Mouse (Mus musculus): Measurements from ENCODE around the gene Hist1h2af.
"Not testable (repeated sequence)": the region's sequence is repeated elsewhere in the genome, so short reads cannot be mapped to it uniquely, and the experiment has no call there.

Hist1h2af gene

DNA sequence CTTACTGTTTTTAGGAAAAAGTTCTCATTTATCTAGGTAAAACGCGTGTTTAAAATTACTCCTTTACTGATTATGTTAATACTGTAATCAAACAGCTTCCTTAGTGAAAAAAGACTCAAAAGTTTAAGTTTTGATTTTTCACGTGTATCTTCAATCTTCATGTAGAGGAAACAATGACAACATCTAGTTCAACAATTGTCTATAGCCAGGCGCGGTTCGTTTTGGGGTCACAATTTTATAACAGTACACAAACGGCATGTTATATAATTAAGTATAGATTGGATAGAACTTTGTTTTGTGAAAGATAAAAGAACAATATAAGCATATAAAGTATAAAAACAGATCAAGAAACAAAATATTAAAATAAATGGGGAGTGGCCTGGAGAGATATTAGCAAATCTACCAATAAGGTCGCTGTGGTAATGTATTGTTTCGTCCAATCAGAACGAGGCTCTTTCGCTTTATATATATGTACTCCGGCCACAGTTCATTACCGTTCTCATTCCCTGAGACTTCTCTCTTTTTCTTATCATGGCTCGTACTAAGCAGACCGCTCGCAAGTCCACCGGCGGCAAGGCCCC, 41.7 kb downstream of the Hist1h2af start, which contains the start of gene Hist1h3d:
TSS of gene Hist1h3d (plus strand) at position 493 of the 581 bp plus-strand sequence.
- in situ Hi-C loops (cut with MboI, MseI) = no loop called here

DNA sequence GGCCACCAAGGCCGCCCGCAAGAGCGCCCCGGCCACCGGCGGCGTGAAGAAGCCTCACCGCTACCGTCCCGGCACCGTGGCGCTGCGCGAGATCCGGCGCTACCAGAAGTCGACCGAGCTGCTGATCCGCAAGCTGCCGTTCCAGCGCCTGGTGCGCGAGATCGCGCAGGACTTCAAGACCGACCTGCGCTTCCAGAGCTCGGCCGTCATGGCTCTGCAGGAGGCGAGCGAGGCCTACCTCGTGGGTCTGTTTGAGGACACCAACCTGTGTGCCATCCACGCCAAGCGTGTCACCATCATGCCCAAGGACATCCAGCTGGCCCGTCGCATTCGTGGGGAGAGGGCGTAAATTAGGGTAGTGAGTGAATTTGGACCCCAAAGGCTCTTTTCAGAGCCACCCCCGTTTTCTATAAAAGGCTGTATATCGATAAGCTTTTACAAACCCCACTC, 42.2 kb downstream of the Hist1h2af start:
- in situ Hi-C loops (cut with MboI, MseI) = not testable (repeated sequence)

DNA sequence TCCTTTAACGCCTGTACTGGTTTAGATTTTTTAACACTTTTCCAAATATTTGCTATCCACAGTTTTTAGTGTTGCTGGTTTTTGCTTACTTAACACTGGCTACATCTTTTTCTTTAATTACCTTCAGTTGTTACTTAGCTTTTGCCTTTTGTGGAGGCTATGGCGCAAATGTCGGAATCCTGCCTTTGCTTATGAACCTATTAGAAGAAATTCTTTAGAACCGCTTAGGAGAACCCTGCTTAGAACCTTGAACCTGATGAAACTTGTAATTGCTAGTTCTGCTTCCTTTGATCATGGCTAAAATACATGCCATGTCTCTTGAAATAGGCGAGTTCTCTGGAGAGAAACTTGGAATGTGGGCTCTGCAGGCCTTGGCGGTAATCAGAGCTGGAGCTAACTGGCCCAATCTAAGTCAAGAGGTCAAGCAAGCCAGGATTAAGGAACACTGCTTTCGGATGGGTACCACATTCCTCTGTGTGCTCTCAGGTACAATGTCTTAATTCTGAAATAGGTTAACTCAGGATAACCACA, 42.7 kb downstream of the Hist1h2af start:
- in situ Hi-C loops (cut with MboI, MseI) = no loop called here

DNA sequence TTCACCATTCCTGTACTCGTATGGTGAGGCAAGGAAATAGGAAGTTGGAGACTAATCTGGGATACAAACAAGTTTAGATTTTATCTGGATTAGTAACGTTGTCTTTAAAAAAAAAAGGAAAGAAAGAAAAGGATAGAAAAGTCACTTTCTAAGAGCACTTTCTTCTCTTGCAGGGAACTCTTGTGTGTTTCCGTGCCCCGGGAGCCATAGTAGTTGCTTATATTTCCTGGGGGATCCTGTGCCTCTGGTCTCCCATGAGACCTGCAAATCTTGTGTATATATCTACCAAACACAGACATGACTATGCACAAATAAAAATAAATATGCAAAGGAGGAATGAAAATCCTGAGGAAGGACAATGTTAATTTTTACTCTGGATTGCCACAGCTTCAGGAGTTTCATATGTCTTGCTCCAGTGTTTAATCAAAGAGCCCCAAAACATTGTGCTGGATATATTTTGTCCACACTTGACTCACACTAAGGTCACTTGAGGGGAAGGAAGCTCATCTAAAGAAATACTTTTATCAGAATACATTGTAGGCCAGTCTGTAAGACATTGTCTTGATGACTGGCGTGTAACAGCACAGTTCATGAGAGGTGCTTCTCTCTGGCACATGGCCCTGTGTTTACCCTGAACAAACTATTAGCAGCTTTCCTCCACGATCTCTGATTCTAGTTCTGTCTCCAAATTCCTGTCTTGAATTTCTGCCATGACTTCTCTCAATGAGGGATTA, 43.4 kb downstream of the Hist1h2af start:
- in situ Hi-C loops (cut with MboI, MseI) = no loop called here

DNA sequence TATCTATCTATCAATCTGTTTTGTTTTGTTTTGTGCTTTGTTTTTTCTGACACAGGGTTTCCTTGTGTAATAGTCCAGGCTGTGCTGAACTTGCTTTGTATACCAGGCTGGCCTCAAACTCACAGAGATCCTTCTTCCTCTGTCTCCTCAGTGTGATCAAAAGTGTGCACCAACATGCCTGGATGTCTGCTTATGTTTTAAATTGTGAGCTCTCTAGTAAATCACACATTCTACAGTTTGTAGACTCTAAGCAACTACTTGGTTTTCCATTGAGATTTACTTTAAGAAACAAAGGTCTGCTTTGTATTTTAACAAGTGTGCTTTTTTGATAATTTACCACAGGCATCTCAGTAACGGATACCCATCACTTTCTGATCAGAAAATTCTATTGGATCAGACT, 44.1 kb downstream of the Hist1h2af start:
- in situ Hi-C loops (cut with MboI, MseI) = no loop called here

DNA sequence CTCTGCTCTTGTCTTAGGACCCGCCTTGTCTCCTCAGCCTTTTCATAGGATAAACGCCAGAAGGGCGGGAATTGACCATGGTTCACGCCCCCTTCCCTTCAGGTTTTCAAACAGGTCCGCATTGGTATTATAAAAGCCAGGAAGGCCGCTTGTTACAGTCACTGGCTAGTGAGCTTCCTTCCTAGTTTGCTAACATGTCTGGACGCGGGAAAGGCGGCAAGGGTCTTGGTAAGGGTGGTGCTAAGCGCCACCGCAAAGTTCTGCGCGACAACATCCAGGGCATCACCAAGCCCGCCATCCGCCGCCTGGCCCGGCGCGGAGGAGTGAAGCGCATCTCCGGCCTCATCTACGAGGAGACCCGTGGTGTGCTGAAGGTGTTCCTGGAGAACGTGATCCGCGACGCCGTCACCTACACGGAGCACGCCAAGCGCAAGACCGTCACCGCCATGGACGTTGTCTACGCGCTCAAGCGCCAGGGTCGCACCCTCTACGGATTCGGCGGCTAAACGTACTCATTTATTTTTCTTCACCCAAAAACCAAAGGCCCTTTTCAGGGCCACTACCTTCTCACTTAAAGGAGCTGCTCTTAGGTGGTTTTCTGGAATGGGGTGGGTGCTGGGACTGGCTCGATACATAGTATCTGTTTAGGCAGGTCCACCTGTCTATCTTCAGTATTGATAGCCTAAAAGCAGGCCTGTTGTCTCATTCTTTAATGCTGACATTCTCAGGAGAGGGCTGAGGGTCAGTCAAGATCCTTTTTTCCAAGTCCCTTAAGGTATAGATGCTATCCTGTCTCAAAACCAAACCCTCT, 47.9 kb downstream of the Hist1h2af start, which contains the start of gene Hist1h4d:
TSS of gene Hist1h4d (plus strand) at position 191 of the 811 bp plus-strand sequence.
- in situ Hi-C loops (cut with MboI, MseI) = no loop called here

DNA sequence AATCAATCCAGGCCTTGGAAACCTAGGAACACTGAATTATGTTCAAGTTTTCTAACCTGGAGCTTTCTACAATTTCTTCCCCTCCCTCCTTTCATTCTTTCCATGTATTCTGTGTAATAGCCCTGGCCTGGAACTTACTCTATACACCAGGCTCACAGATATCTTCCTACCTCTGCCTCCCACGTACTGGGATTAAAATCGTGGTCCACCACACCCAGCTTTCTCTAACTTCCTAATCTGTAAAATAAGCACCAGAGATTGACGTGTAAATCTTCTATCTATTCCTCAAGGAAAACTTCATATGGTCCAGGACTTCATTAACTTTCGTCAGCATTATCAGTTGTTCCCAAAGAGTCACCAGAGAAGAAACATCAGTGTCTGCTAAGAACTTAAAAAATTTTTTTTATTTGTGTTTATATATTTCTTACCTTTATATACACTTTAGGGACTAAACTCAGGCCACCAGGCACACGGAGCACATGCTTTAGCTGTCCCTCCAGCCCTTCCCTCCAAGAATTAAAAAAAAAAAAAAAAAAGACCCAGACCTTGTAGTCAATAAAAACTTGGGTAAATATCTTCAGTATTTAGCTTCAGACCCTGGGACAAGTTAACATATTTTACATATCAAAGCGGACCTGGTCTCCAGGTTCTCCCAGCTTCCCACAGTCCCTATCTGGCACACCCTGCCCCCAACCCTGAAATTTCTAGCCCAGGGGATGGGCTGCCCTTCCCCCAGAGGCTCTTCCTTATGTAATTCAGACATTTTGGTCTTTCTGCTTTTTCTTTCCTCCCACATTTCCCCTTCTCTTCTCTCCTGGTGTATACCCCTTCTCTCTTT, 48.7 kb downstream of the Hist1h2af start:
- in situ Hi-C loops (cut with MboI, MseI) = no loop called here

DNA sequence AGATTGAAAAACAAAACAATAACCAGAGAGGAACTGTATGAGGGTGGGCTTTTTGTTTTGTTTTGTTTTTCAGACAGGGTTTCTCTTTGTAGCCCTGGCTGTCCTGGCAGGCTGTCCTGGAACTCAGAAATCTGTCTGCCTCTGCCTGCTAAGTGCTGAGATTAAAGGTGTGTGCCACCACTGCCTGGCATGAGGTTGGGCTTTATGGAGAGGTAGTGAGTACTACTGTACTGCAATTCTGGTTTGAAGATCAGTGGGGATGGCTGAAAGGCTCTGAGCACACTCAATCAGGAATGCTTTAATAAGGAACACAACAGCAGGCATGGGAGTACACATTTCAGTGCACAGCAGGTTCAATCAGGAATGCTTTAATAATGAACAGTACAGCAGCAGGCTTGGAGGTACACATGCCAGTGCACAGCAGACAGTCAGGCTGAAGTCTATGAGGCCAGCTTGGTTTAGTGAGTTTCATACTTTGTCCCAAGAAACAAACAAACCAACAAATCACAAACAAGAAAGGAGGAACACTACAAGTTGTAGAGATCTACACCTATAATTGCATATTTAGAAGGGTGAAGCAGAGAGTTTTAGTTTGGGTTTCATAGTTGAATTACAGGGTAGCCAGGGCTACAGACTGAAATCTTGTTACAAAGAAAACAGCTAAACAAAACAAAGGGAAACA, 49.8 kb downstream of the Hist1h2af start:
- in situ Hi-C loops (cut with MboI, MseI) = no loop called here
